Mouse (Mus musculus) hindbrain, embryonic 12.5 days (tissue): Measurements from ENCODE around the gene Slc25a11. TPM values are rescaled to one million over a fixed set of nuclear protein-coding genes. Genes with fewer than 3 reads are reported as not detected.

Source experiments
- ATAC-seq: fragments of 200-750 bp; cut with Nextera tagmentation; 2 replicates; pipeline ENCODE4 v1.8.0; 2017; ENCODE audit warnings: moderate TSS enrichment; ENCODE audit not compliant: low FRiP score
- H3K27ac ChIP-seq: fragments of 300-500 bp; sonication (generic); 2 replicates; pipeline ENCODE4 v1.5.1; 2016; ENCODE audit warnings: mild to moderate bottlenecking
- H3K27me3 ChIP-seq: fragments of 300-500 bp; sonication (generic); 2 replicates; pipeline ENCODE4 v1.6.1; 2016; ENCODE audit warnings: mild to moderate bottlenecking
- H3K36me3 ChIP-seq: fragments of 300-500 bp; sonication (generic); 2 replicates; pipeline ENCODE4 v1.6.1; 2016; ENCODE audit warnings: mild to moderate bottlenecking
- H3K4me1 ChIP-seq: fragments of 300-500 bp; sonication (generic); 2 replicates; pipeline ENCODE4 v1.6.1; 2016
- H3K4me2 ChIP-seq: fragments of 300-500 bp; sonication (generic); replicated peaks from 2 replicates; pipeline ENCODE4 v1.6.1; 2016; ENCODE audit warnings: mild to moderate bottlenecking
- H3K4me3 ChIP-seq: fragments of 300-500 bp; sonication (generic); 2 replicates; pipeline ENCODE4 v1.5.1; 2016; ENCODE audit warnings: mild to moderate bottlenecking
- H3K9ac ChIP-seq: fragments of 300-500 bp; sonication (generic); 2 replicates; pipeline ENCODE4 v1.6.1; 2016; ENCODE audit warnings: mild to moderate bottlenecking, moderate library complexity
- H3K9me3 ChIP-seq: fragments of 300-500 bp; sonication (generic); replicated peaks from 2 replicates; pipeline ENCODE4 v1.6.1; 2016; ENCODE audit warnings: mild to moderate bottlenecking
- WGBS: fragments of 180-500 bp; shearing (Covaris S2); methylation state at CpG from one replicate; pipeline ENCODE4 v1.1.7; 2016; 5-methylcytosine and 5-hydroxymethylcytosine counted together
- polyA plus RNA-seq: library from polyadenylated mRNA; unstranded; fragments of >200 nt; fragmentation: Nextera tagmentation; extraction: Ambion mirVana; gene quantifications from 2 replicates; pipeline ENCODE4 v1.2.1, GENCODE M21; 2016

Slc25a11 gene
- 145 and 148 TPM in 2 replicates for polyA plus RNA-seq

DNA sequence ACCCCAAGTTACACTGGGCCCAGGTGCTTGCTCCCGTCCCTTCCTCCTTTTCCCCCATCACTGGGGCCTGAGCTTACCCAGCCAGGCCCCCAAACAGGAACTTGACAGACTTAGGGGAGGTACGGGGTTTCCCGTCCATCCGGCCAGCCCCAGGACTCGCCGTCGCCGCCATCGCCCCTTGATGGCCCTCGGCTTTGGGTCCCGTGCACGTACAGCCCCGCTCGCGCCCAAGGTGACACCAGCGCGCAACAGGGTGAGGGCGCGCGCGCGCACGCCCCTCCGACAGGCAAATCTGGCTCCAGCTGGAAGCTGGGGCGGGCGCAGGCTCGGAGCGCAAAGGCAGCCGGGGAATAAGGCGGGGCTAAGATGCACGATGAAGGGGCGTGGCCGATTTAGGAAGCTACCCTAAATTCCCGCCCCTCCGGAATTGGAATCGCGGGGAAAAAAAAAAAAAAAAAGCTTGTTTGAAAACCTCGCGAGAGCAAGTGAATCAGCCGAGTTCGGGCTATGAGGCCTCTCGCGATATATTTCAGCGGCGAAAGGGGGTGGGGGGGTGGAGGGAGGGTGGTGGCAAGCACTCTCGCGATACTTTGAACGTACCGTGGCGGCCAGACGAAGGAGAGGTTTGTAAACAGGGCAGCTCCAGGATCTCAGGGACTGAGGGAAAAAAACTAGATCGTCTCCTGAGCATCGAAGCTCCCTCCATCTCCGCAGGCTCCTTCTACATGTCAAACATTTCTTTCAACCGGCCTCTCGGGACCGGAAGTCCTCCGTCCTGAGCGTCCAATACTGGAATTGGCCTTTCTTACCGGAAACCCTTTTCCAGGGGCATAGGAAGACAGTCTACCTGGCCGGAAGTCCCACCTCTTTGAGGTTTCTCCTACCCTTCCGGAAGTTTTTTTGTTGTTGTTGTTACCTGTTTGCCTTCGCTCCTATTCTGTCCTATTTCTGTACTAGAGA is at the start of gene Slc25a11, which contains the start of gene Rnf167:
Gene Slc25a11 (minus strand): TSS at position 789 of the 960 bp plus-strand sequence.
Gene Rnf167 (plus strand): TSS at position 545 of the 960 bp plus-strand sequence.
- WGBS: under 1% methylated on average over 63 of the region's 63 CpGs
- Histone ChIP-seq H3K27ac (peak within 1 kb of the TSS; percentile 93), H3K4me3 (peak within 1 kb of the TSS; percentile 66), H3K4me1 (peaks cover 38% of the 10 kb centered on the region), H3K9me3 (no peaks in the 10 kb centered on the region), H3K36me3 (peaks cover 52% of the 10 kb centered on the region), H3K9ac (peak within 1 kb of the TSS; percentile 81), H3K27me3 (no peaks in the 10 kb centered on the region), H3K4me2 (peak within 1 kb of the TSS; percentile 99)
- peak; percentile 89 for ATAC-seq

DNA sequence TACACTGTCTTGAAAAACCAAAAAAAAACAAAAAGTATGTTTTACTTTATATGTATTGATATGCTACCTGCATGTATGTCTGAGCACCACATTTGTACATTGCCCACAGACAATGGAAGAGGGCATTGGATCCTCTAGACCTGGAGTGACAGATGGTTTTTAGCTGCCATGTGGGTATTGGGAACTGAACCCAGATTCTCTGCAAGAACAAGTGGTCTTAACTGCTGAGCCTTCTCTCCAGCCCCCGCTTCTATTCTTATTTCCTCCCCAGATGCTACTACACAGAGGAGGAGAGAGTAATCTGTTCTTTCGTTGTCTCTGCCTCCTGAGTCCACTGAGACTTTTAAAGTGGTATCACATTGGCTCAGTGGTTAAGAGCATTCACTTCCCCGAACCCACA is 46.2 kb upstream of the Slc25a11 start:
- H3K4me1 ChIP-seq: peaks cover 4% of the 10 kb centered on the region
- H3K9ac ChIP-seq: no peak overlapping the region
- H3K4me2 ChIP-seq: no peak overlapping the region
- ATAC-seq: no peak
- no peaks in the 10 kb centered on the region for H3K36me3 ChIP-seq
- H3K4me3 ChIP-seq: no peak overlapping the region
- 68% methylated on average over 3 of the region's 3 CpGs for WGBS
- no peak overlapping the region for H3K27ac ChIP-seq
- peaks cover 3% of the 10 kb centered on the region; the same call in 1 of the 2 replicates for H3K27me3 ChIP-seq
- no peaks in the 10 kb centered on the region for H3K9me3 ChIP-seq

DNA sequence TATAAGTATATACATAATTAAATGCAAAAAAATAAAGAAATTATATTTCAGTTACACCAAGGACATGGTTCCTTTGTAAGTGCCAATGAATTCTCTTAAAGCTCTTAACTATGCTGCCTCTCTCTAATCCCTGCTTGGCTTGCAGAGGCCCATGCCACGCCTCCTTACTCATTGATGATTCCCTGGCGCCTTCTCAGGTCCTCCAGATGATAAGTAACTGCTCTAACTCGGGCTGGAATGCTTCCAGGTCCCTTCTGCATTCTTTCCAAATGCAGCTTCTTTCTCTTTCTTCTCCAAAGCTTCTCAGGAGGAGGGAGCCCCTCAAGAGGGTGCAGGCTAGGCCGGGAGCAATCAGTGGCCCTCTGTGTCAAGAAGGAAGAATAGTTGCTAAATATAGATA is 42.3 kb upstream of the Slc25a11 start:
- H3K4me2 ChIP-seq: no peak overlapping the region
- H3K27me3 ChIP-seq: peaks cover 3% of the 10 kb centered on the region; the same call in 1 of the 2 replicates
- H3K27ac ChIP-seq: no peak overlapping the region
- no peak for ATAC-seq
- peaks cover 19% of the 10 kb centered on the region for H3K4me1 ChIP-seq
- 0 out of 2 replicates have a peak, but pooled peaks cover 7% of the 10 kb centered on the region for H3K36me3 ChIP-seq
- 59% methylated on average over 4 of the region's 4 CpGs for WGBS
- H3K4me3 ChIP-seq: no peak overlapping the region
- no peak overlapping the region for H3K9ac ChIP-seq
- H3K9me3 ChIP-seq: no peaks in the 10 kb centered on the region

DNA sequence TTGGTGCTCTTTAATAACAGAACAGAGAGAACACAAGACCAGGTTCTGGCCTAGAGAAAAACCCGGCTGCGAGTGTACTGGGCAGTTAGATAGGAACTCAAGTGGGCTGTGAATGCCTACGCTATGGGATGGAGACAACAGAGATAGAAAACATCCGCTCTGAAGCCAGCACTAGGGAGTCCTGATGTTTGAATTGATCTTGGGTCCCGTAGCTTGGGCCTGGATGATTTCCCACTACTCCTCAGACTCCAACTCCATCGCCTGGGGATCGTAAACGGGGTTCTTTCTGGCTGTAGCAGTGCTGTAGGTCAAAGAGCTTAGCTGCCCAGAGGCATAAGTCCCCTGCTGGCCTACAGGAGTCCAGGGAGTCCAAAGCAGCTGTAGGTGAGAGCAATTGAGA is 41.1 kb upstream of the Slc25a11 start:
- 8% methylated on average over 8 of the region's 8 CpGs for WGBS
- Histone ChIP-seq H3K4me2 (peak overlapping the region; percentile 79), H3K27ac (peak overlapping the region; percentile 83), H3K36me3 (peaks cover 19% of the 10 kb centered on the region), H3K9ac (peak overlapping the region; percentile 87), H3K9me3 (no peaks in the 10 kb centered on the region), H3K4me3 (peak overlapping the region; percentile 91), H3K4me1 (peaks cover 19% of the 10 kb centered on the region), H3K27me3 (peaks cover 3% of the 10 kb centered on the region; the same call in 1 of the 2 replicates)
- peak; percentile 19; the same call in 1 of the 2 replicates for ATAC-seq

DNA sequence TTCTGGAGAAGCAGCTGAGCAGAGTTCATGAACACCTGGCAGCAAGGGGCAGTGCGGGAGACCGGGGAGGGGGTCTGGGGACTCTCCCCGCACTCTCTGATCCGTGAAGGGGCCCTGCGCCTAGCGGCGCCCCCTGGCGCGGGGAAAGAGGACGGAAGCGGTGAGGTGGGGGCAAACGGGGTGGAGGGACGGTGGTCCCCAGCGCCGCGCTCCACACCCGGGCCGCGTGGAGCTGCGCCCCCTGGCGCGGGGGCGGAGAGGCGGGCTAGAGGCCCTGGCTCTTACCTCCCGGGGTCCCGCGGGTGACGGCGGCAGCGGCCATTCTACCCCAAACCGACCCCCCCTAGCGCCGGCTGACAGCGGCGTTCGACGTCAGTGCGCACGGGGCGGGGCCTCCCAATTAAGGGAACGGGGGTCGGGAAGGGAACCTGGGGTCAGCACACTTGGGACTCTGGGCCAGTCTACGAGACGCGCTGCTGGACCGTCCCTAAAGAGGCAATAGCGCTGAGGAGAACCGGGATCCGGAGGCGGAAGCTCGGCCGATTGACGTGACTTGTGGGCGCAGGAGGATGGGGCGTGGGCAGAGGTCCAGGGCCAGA is 40.4 kb upstream of the Slc25a11 start, which contains the start of gene Camta2:
Gene Camta2 (minus strand): TSS at position 505 of the 599 bp plus-strand sequence.
- Histone ChIP-seq H3K4me3 (peak within 1 kb of the TSS; percentile 91), H3K4me2 (peak within 1 kb of the TSS; percentile 79), H3K27ac (peak within 1 kb of the TSS; percentile 83), H3K9me3 (no peaks in the 10 kb centered on the region), H3K4me1 (peaks cover 23% of the 10 kb centered on the region), H3K9ac (peak within 1 kb of the TSS; percentile 87), H3K36me3 (peaks cover 23% of the 10 kb centered on the region), H3K27me3 (peaks cover 3% of the 10 kb centered on the region; the same call in 1 of the 2 replicates)
- peak; percentile 77 for ATAC-seq
- 0% methylated on average over 46 of the region's 55 CpGs for WGBS

DNA sequence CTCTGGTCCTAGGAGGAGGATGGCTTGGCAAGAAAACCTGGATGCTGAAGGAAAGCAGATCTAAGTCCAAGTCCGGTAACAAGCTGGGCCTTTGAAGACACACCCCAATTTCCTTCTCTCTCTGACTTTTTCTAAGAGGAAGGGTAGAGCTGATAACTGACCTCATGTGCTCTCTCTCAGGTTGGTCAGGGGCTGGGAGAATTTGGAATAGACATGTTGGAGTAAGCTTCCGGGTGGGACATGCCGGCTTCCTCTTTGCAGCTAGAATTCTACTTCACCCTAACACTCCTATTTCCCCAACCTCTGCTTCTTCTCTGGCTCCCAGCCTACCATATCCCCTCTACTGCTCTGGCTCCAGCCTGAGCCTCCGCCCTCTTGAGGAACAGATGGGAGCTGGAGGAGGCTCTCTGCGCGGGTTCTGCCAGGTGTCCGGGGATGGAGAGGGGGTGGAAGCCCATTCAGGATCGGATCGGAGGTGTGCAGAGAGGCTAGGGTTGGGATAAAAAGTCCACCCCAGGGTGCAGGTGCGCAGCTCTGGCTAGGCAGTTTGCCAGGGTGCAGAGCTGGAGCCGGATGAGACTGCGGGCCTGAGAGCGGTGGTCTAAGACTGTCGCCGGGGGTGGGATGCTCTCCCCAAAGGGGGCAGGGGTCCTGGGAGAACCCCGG is 39.8 kb upstream of the Slc25a11 start:
- peak overlapping the region; percentile 83 for H3K27ac ChIP-seq
- H3K9me3 ChIP-seq: no peaks in the 10 kb centered on the region
- ATAC-seq: peak; percentile 74
- 3% methylated on average over 16 of the region's 16 CpGs for WGBS
- peak overlapping the region; percentile 91 for H3K4me3 ChIP-seq
- peaks cover 3% of the 10 kb centered on the region; the same call in 1 of the 2 replicates for H3K27me3 ChIP-seq
- peak overlapping the region; percentile 79 for H3K4me2 ChIP-seq
- peaks cover 23% of the 10 kb centered on the region for H3K36me3 ChIP-seq
- H3K4me1 ChIP-seq: peaks cover 30% of the 10 kb centered on the region
- H3K9ac ChIP-seq: peak overlapping the region; percentile 87

DNA sequence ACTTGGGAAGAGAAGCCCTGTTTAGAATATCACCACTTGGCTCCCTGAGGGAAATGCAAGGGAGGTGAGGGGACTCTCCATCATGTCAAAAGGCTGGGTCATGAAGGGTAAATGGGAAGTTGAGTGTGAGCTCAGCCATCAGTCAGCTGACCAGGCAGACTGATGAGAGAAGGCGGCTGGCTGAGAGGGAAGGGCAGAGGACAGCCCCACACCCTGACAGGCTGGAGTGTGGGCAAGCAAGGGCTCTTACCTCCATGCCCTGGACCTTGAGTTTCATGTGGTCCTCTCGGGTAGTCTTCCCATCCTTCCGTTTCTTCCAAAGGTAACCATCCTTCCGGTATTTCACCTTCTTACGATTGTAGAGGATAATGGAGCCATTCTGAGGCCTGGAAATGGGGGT is 36.4 kb upstream of the Slc25a11 start:
- H3K9me3 ChIP-seq: no peaks in the 10 kb centered on the region
- no peak overlapping the region for H3K27ac ChIP-seq
- no peak for ATAC-seq
- 0 out of 2 replicates have a peak overlapping the region, but pooled peaks have one; percentile 4 for H3K9ac ChIP-seq
- peaks cover 34% of the 10 kb centered on the region for H3K4me1 ChIP-seq
- H3K4me2 ChIP-seq: no peak overlapping the region
- no peaks in the 10 kb centered on the region for H3K27me3 ChIP-seq
- H3K4me3 ChIP-seq: no peak overlapping the region
- H3K36me3 ChIP-seq: peaks cover 40% of the 10 kb centered on the region
- WGBS: 96% methylated on average over 5 of the region's 5 CpGs

DNA sequence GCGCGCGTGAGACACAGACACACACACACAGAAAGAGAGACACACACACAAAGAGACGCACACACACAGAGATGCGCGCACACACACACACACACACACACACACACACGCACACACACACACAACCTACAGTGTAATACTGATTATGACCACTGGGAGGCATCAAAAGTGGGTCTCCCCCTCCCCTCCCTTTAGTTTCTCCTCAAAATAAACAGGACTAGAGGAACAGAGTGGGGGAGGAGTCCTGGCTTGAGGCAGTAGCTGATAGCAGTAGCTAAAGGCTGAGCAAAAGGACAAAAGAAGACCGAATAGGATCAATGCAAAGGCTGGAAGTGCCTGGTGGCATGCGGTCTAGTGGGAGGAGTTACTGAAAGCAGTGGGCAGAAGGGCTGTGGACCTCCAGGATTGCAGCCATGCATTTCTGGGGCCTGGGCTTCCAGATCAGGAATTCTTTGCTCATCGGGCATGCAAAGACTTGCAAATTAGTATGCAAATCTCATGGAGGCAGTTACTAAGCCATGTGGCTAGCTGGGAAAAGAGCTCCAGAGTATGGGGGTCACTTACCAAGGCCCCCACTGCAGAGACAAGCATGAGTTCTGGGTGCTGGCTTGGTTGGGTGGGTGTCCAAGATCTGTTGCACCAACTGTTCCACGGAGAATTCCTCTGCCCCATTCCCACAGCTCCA is 34.8 kb upstream of the Slc25a11 start:
- Histone ChIP-seq H3K27ac (peak overlapping the region; percentile 31; the same call in 1 of the 2 replicates), H3K4me3 (no peak overlapping the region), H3K9me3 (no peaks in the 10 kb centered on the region), H3K27me3 (no peaks in the 10 kb centered on the region), H3K4me2 (peak overlapping the region; percentile 21), H3K4me1 (peaks cover 23% of the 10 kb centered on the region), H3K9ac (0 out of 2 replicates have a peak overlapping the region, but pooled peaks have one; percentile 3), H3K36me3 (peaks cover 45% of the 10 kb centered on the region)
- ATAC-seq: peak; percentile 73
- 15% methylated on average over 11 of the region's 11 CpGs for WGBS

DNA sequence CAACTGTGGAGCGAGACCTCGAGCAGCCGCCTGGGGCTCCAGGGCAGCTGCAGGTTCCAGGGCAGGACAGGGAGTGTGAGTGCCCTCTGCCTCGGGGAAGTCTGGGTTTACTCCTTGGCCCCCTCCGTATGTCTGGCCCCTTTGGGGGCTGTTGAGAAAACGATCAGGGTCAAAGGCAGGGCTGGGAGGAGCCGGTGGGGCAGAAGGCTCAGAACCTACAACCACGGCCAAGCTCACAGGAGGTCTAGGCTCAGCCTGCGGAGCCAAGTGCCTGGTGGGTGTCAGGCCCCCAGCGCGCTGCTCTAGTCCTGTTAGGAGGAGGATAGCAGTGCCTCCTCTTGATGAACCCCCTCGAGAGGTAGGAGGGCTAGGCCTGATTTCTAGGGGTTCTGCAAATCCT is 33.9 kb upstream of the Slc25a11 start:
- Histone ChIP-seq H3K27me3 (no peaks in the 10 kb centered on the region), H3K36me3 (peaks cover 48% of the 10 kb centered on the region), H3K9ac (no peak overlapping the region), H3K4me1 (peaks cover 18% of the 10 kb centered on the region), H3K4me2 (no peak overlapping the region), H3K4me3 (no peak overlapping the region), H3K9me3 (no peaks in the 10 kb centered on the region), H3K27ac (peak overlapping the region; percentile 31; the same call in 1 of the 2 replicates)
- WGBS: 70% methylated on average over 12 of the region's 12 CpGs
- no peak for ATAC-seq

DNA sequence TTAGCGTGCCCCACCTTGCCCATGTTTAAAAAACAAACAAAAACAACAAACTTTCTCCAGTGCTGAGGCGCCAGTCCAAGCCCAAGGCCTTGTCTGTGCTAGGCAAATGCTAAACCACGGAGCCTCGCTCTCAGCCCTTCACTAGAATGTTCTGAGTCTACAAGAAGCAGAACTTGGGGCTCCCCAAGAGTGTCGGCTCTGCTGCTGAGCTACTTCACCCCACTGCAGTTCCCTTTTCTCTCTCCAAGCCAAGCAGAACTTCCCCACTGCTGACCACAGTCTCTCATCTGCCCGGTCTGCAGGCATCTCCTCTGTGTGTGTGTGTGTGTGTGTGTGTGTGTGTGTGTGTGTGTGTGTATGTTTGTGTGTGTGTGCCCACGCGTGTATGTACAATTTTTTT is 32.6 kb upstream of the Slc25a11 start:
- Histone ChIP-seq H3K9ac (no peak overlapping the region), H3K4me3 (no peak overlapping the region), H3K9me3 (no peaks in the 10 kb centered on the region), H3K4me1 (peaks cover 17% of the 10 kb centered on the region), H3K27me3 (no peaks in the 10 kb centered on the region), H3K36me3 (peaks cover 53% of the 10 kb centered on the region), H3K27ac (no peak overlapping the region), H3K4me2 (no peak overlapping the region)
- ATAC-seq: no peak
- WGBS: 91% methylated on average over 8 of the region's 8 CpGs

DNA sequence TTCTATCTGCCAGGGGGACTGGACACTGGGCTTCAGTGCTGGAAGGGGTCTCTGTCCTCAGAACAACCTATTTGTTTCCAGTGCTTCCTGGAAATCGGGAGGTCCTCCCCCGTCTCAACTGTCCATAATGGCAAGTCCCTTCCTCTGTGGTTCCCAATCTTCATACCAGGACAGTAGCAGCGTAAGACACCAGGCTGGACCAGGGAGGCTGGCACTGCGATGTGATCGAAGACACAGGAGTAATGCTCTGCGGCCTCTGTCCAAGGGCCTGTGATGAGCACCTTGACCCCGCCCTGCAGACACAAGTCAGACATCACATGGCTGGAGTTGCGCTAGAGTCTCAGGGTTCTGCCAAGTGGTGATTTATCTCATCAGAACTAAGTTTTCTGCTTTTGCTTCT is 32.1 kb upstream of the Slc25a11 start:
- Histone ChIP-seq H3K36me3 (peaks cover 54% of the 10 kb centered on the region), H3K4me2 (no peak overlapping the region), H3K4me3 (no peak overlapping the region), H3K9me3 (no peaks in the 10 kb centered on the region), H3K27ac (no peak overlapping the region), H3K9ac (no peak overlapping the region), H3K4me1 (peaks cover 17% of the 10 kb centered on the region), H3K27me3 (no peaks in the 10 kb centered on the region)
- WGBS: 95% methylated on average over 8 of the region's 8 CpGs
- ATAC-seq: no peak
